Mouse (Mus musculus) myocyte (in vitro differentiated cells): Measurements from ENCODE around the gene Zfp949. TPM values are rescaled to one million over a fixed set of nuclear protein-coding genes. Genes with fewer than 3 reads are reported as not detected.

Experiments used
- H3K27me3 ChIP-seq: one replicate; pipeline ENCODE4 v1.6.1; 2011; ENCODE audit not compliant: control insufficient read depth, insufficient read depth, insufficient read length
- H3K36me3 ChIP-seq: one replicate; pipeline ENCODE4 v1.6.1; 2011; ENCODE audit not compliant: control insufficient read depth, insufficient read depth
- H3K4me2 ChIP-seq: one replicate; pipeline ENCODE4 v1.6.1; 2011; ENCODE audit warnings: low read depth, control low read depth
- H3K4me3 ChIP-seq: one replicate; pipeline ENCODE4 v1.5.1; 2011; ENCODE audit warnings: mild to moderate bottlenecking, control low read depth, moderate library complexity
- H3K79me2 ChIP-seq: one replicate; pipeline ENCODE4 v1.6.1; 2011; ENCODE audit not compliant: control insufficient read depth, insufficient read depth
- H3ac ChIP-seq: one replicate; pipeline ENCODE4 v1.6.1; 2011; ENCODE audit not compliant: control insufficient read depth, insufficient read length
- E2F4 ChIP-seq: IDR thresholded peaks from one replicate; pipeline ENCODE4 v1.6.1; 2011; ENCODE audit warnings: mild to moderate bottlenecking, control low read depth, moderate library complexity; ENCODE audit not compliant: insufficient read depth
- MAX ChIP-seq: IDR thresholded peaks from one replicate; pipeline ENCODE4 v1.6.1; 2011; ENCODE audit warnings: low read depth, mild to moderate bottlenecking, control low read depth
- MYOD1 ChIP-seq, 3 experiments: IDR thresholded peaks; one replicate each; pipeline ENCODE4 v1.6.1; 2011; ENCODE audit warnings: control low read depth in 2 of 3, low read depth in 2 of 3, mild to moderate bottlenecking in 2 of 3, moderate library complexity in 1 of 3; ENCODE audit not compliant: insufficient read length in 2 of 3, control insufficient read depth in 1 of 3
- POLR2AphosphoS2 ChIP-seq: IDR thresholded peaks from one replicate; pipeline ENCODE4 v1.6.1; 2011; ENCODE audit warnings: low read depth, control low read depth; ENCODE audit not compliant: insufficient read length
- REST ChIP-seq: IDR thresholded peaks from one replicate; pipeline ENCODE4 v1.6.1; 2011; ENCODE audit warnings: mild to moderate bottlenecking, control low read depth, moderate library complexity; ENCODE audit not compliant: insufficient read depth, insufficient read length
- SRF ChIP-seq: IDR thresholded peaks from one replicate; pipeline ENCODE4 v1.6.1; 2011; ENCODE audit warnings: low read depth; ENCODE audit not compliant: control insufficient read depth, insufficient read length
- TCF12 ChIP-seq: IDR thresholded peaks from one replicate; pipeline ENCODE4 v1.6.1; 2011; ENCODE audit warnings: mild to moderate bottlenecking, control low read depth; ENCODE audit not compliant: poor library complexity, insufficient read depth, severe bottlenecking
- TCF3 ChIP-seq: IDR thresholded peaks from one replicate; pipeline ENCODE4 v1.6.1; 2011; ENCODE audit warnings: low read depth, control low read depth; ENCODE audit not compliant: insufficient read length
- USF1 ChIP-seq: IDR thresholded peaks from one replicate; pipeline ENCODE4 v1.6.1; 2011; ENCODE audit warnings: low read depth, mild to moderate bottlenecking, control low read depth, moderate library complexity
- polyA plus RNA-seq: library from polyadenylated mRNA; unstranded; fragments of >200 nt; fragmentation: generic; extraction: Trizol; gene quantifications from one replicate; pipeline ENCODE4 v1.2.1, GENCODE M21; 2012; ENCODE audit warnings: missing spikeins

The Zfp949 gene
- polyA plus RNA-seq, 1 experiment = 3.7 TPM

DNA sequence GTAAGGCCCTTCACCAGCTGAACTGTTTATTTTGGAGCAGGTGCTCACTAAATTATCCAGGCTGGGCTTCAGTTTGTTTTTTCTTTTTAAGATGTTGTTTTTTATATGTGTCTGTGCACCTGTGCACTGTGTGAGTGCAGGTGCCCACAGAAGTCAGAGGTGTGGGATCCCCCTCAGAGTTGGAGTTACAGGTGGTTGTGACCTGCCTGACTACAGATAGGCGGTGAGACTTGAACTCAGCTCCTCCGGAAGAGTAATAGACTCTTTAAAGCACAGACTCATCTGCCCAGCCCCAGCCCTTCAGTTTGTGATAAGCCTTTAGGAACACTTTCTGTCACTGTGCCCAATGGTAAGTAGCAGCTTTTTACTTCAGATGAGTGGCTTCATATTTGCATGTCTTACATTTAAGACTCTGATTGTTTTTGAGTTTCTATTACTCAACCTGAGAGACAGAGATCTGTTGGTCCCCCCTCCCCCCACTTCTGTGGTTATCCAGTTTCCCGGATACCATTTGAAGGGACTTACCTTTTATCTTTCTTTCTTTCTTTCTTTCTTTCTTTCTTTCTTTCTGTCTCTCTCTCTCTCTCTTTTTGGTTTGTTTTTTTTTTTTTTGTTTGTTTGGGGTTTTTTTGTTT lies 31.3 kb upstream of the Zfp949 start:
- Histone ChIP-seq H3K27me3 (no peaks in the 10 kb centered on the region), H3K4me3 (no peak overlapping the region), H3K36me3 (peaks cover 10% of the 10 kb centered on the region), H3K4me2 (no peak overlapping the region), H3ac (no peak overlapping the region), H3K79me2 (peaks cover 4% of the 10 kb centered on the region)
- TF ChIP-seq POLR2AphosphoS2 = no peak
- no peak for TF ChIP-seq MAX
- no peak for TF ChIP-seq SRF
- TF ChIP-seq USF1 = no peak
- no peak for TF ChIP-seq TCF3
- TF ChIP-seq TCF12 = no peak
- TF ChIP-seq MYOD1 (IDR thresholded peaks at IDR 0.05; ENCODE audit: control insufficient read depth in 1 of 3, insufficient read length in 2 of 3, low read depth in 2 of 3) = no peak

GRCm38 (mm10) chr9:88519390-88520121 lies 28.3 kb upstream of the Zfp949 start:
- Histone ChIP-seq H3K4me3 (no peak overlapping the region), H3K4me2 (peak overlapping the region; percentile 90), H3K36me3 (peaks cover 10% of the 10 kb centered on the region), H3K27me3 (no peaks in the 10 kb centered on the region), H3K79me2 (peaks cover 16% of the 10 kb centered on the region), H3ac (no peak overlapping the region)
- TF ChIP-seq POLR2AphosphoS2 (peak; percentile 56), TCF12 (no peak)

DNA sequence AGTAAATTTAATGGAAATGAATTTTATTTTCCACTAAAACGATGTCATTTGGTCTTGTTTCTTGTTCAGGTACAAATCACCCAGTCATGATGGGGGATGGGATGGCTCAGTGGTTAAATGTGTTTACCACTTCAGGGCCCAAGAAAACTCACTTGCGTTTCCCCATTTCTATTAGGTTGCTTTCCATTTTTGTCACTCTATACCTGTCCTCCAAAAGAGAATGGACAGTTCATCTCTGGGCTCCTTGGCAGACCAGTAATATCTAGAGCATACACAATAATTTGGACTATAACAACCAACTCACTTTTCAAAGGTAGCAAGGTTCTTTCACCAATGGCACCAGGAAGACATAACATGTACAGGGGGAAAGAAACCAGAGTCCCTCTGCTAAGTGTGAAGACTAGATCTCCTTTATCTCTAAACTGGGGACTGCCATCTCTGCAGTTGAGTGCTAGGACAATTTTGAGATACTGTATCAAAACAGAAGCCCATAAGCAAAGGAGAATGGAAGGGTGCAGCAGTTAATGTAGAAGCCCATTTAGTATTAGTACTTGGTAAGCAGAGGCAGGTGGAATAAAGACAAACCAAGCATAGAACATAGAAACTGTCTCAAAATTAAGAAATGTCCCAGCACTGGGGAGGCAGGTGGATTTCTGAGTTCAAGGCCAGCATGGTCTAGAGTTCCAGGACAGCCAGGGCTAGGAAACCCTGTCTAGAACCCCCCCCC lies 27.5 kb upstream of the Zfp949 start:
- H3K4me3 ChIP-seq = peak overlapping the region; percentile 77
- H3K36me3 ChIP-seq = peaks cover 10% of the 10 kb centered on the region
- H3K27me3 ChIP-seq = no peaks in the 10 kb centered on the region
- H3K79me2 ChIP-seq = peaks cover 16% of the 10 kb centered on the region
- no peak overlapping the region for H3ac ChIP-seq
- H3K4me2 ChIP-seq = peak overlapping the region; percentile 90
- TF ChIP-seq REST = no peak
- no peak for TF ChIP-seq TCF12
- TF ChIP-seq MAX = no peak
- TF ChIP-seq TCF3 = no peak
- TF ChIP-seq E2F4 = no peak

- peaks cover 16% of the 10 kb centered on the region for H3K79me2 ChIP-seq
- H3ac ChIP-seq = no peak overlapping the region
- H3K27me3 ChIP-seq = no peaks in the 10 kb centered on the region
- H3K4me2 ChIP-seq = peak overlapping the region; percentile 90
- peaks cover 10% of the 10 kb centered on the region for H3K36me3 ChIP-seq
- peak overlapping the region; percentile 77 for H3K4me3 ChIP-seq
- TF ChIP-seq MYOD1 (IDR thresholded peaks at IDR 0.05; ENCODE audit: control insufficient read depth in 1 of 3, insufficient read length in 2 of 3, low read depth in 2 of 3) = peak; percentile 40 to 72 (median 67)
- no peak for TF ChIP-seq E2F4
Measured at GRCm38 (mm10) chr9:88520849-88521483, 26.9 kb upstream of the Zfp949 start.

- peaks cover 16% of the 10 kb centered on the region for H3K79me2 ChIP-seq
Measured at GRCm38 (mm10) chr9:88521961-88522568, 25.8 kb upstream of the Zfp949 start.

More at GRCm38 (mm10) chr9:88521961-88522568, 25.8 kb upstream of the Zfp949 start:
- H3ac ChIP-seq = peak overlapping the region; percentile 86
- no peak for TF ChIP-seq TCF3
- no peaks in the 10 kb centered on the region for H3K27me3 ChIP-seq
- peaks cover 10% of the 10 kb centered on the region for H3K36me3 ChIP-seq
- peak overlapping the region; percentile 77 for H3K4me3 ChIP-seq
- H3K4me2 ChIP-seq = peak overlapping the region; percentile 90
